Mouse (Mus musculus) adrenal gland, adult 18-20 months (tissue): Measurements from ENCODE around the gene Aes. TPM values are rescaled to one million over a fixed set of nuclear protein-coding genes. Genes with fewer than 3 reads are reported as not detected.

Experiments used
- total RNA-seq, 2 experiments: library from RNA; stranded (reverse); gene quantifications; 1 replicate in 1 of 2; 2 replicates in 1 of 2; pipeline ENCODE4 v1.2.3; 2021

Gene Aes
- total RNA-seq, 2 experiments from 2014 or later, result 911 to 1,138 TPM

Other genes with a start within 250 kb of the Aes start
- gene Cactin, start 238.4 kb upstream of the Aes start, total RNA-seq, result 10 to 100 TPM; 34.3 to 40.9 TPM
- 10 to 100 TPM; 23.3 to 29.2 TPM for gene Tbxa2r, start 230.8 kb upstream of the Aes start, total RNA-seq
- 1 to 10 TPM; 4.5 to 6.7 TPM for gene Gipc3, start 216.2 kb upstream of the Aes start, total RNA-seq
- 10 to 100 TPM; 86.5 to 92.7 TPM for gene Hmg20b, start 209.0 kb upstream of the Aes start, total RNA-seq
- 10 to 100 TPM; 16.0 to 29.6 TPM for gene Mfsd12, start 202.0 kb upstream of the Aes start, total RNA-seq
- 1 to 10 TPM; 1.3 to 4.5 TPM for gene 4930404N11Rik, start 193.7 kb upstream of the Aes start, total RNA-seq
- gene Fzr1, start 181.0 kb upstream of the Aes start, total RNA-seq, result 10 to 100 TPM; 35.1 to 35.2 TPM
- gene Dohh, start 175.1 kb upstream of the Aes start, total RNA-seq, result 10 to 100 TPM; 49.1 to 50.5 TPM
- gene Gm48551, start 175.0 kb upstream of the Aes start, total RNA-seq, result 1 to 10 TPM; 1.5 to 1.9 TPM
- 1 to 10 TPM; 1.4 to 2.6 TPM for gene Gm48552, start 170.5 kb upstream of the Aes start, total RNA-seq
- 1 to 10 TPM; 1.1 to 1.2 TPM for gene Smim24, start 166.4 kb upstream of the Aes start, total RNA-seq
- 10 to 100 TPM; 69.1 to 78.7 TPM for gene Nfic, start 103.9 kb upstream of the Aes start, total RNA-seq
- under 1 TPM; 0.42 to 0.50 TPM for gene Celf5, start 76.8 kb upstream of the Aes start, total RNA-seq
- gene Ncln, start 63.1 kb upstream of the Aes start, total RNA-seq, result 100 to 1,000 TPM; 106 to 118 TPM
- gene S1pr4, start 59.4 kb upstream of the Aes start, total RNA-seq, result 1 to 10 TPM; 1.3 to 1.4 TPM
- 1 to 10 TPM; 1.7 to 2.6 TPM for gene Gna15, start 35.3 kb upstream of the Aes start, total RNA-seq
- 10 to 100 TPM; 81.7 to 83.4 TPM for gene Gna11, start 14.3 kb upstream of the Aes start, total RNA-seq
- gene Tle2, start 15.1 kb downstream of the Aes start, total RNA-seq, result 10 to 100 TPM; 58.2 to 65.6 TPM
- 10 to 100 TPM; 21.4 to 37.3 TPM for gene Tle6, start 41.6 kb downstream of the Aes start, total RNA-seq
- gene BC025920, start 46.8 kb downstream of the Aes start, total RNA-seq, result 1 to 10 TPM; 1.2 to 1.7 TPM
- gene Sirt6, start 68.3 kb downstream of the Aes start, total RNA-seq, result 10 to 100 TPM; 18.2 to 21.5 TPM
- gene Ankrd24, start 69.1 kb downstream of the Aes start, total RNA-seq, result 10 to 100 TPM; 20.6 to 21.6 TPM
- 1 to 10 TPM; 2.4 to 2.8 TPM for gene Gm10778, start 89.6 kb downstream of the Aes start, total RNA-seq
- gene Zfp433, start 145.3 kb downstream of the Aes start, total RNA-seq, result 1 to 10 TPM; 4.4 to 5.8 TPM
- 1 to 10 TPM; 1.8 to 3.3 TPM for gene Gm3055, start 211.7 kb downstream of the Aes start, total RNA-seq